Comparison of ENCODE assay signal across 8 mouse cellular contexts in genomic region chr13:22035267-22036148, GRCm38 (mm10). TPM values are rescaled to one million over a fixed set of nuclear protein-coding genes. Genes with fewer than 3 reads are reported as not detected.
A peak's percentile ranks its signal among the peaks of the same experiment; 100 is the strongest.
DNase-seq lines count a peak whose midpoint lies in the region; ATAC-seq and TF ChIP-seq lines count a peak whose summit lies in the region.
"Not testable (repeated sequence)": the region's sequence is repeated elsewhere in the genome, so short reads cannot be mapped to it uniquely, and the experiment has no call there.

Gene Hist1h2ah (minus strand): TSS chr13:22035568.
Gene Hist1h2bk (plus strand): TSS chr13:22035870.

- peak within 1 kb of the TSS; percentile 61 for H3K9ac ChIP-seq in lung, embryonic 15.5 days

- TF ChIP-seq CTCF in olfactory bulb, adult 2 months (IDR thresholded peaks at IDR 0.05; ENCODE audit: insufficient read depth, low read depth, low read length) = not testable (repeated sequence)

- DNase-seq in Muller cell, postnatal 12 days (ENCODE audit: inconsistent ontology term) = peak; percentile 93
- DNase-seq in cerebellum, adult 9-11 months = peak; percentile 86
- peak; percentile 88 for DNase-seq in hindbrain, embryonic 10.5 days (ENCODE audit: low spot score)
- DNase-seq in layer of hippocampus, adult 9-10 months (ENCODE audit: low spot score) = peak; percentile 85
- DNase-seq in thymus, adult 18-20 months = peak; percentile 57 to 82

- H3K4me3 ChIP-seq in hindbrain, embryonic 10.5 days = peak within 1 kb of the TSS; percentile 57
- H3K4me3 ChIP-seq in lung, embryonic 15.5 days = peak within 1 kb of the TSS; percentile 45
- peak within 1 kb of the TSS; percentile 51 for H3K4me3 ChIP-seq in olfactory bulb, adult 2 months (ENCODE audit: insufficient read depth, low read depth, low read length)

- H3K27ac ChIP-seq in hindbrain, embryonic 10.5 days = peak within 1 kb of the TSS; percentile 94
- peak within 1 kb of the TSS; percentile 93 for H3K27ac ChIP-seq in lung, embryonic 15.5 days
- H3K27ac ChIP-seq in olfactory bulb, adult 2 months (ENCODE audit: insufficient read depth, low read depth, low read length) = not testable (repeated sequence)

- peak; percentile 100 for ATAC-seq in frontal cortex, adult (ENCODE audit: low TSS enrichment)
- peak; percentile 99 for ATAC-seq in lung, embryonic 15.5 days (ENCODE audit: borderline replicate concordance, extremely low read depth, low FRiP score, low TSS enrichment)

- H3K9me3 ChIP-seq in hindbrain, embryonic 10.5 days; lung, embryonic 15.5 days: not testable (repeated sequence)

- peak within 1 kb of the TSS; percentile 73 for H3K4me2 ChIP-seq in lung, embryonic 15.5 days

- 0% methylated on average over 33 of the region's 69 CpGs for WGBS in hindbrain, embryonic 10.5 days
- 1% methylated on average over 28 of the region's 69 CpGs for WGBS in lung, embryonic 15.5 days
- WGBS in olfactory bulb, adult 2 months = under 1% methylated on average over 21 of the region's 69 CpGs

- TF ChIP-seq POLR2A in olfactory bulb, adult 2 months (IDR thresholded peaks at IDR 0.05; ENCODE audit: insufficient read depth, low read depth, low read length) = not testable (repeated sequence)

- not testable (repeated sequence) for H3K27me3 ChIP-seq in hindbrain, embryonic 10.5 days (ENCODE audit: insufficient read depth, poor library complexity, severe bottlenecking); lung, embryonic 15.5 days

- peaks cover 34% of the 10 kb centered on the region for H3K4me1 ChIP-seq in hindbrain, embryonic 10.5 days (replicated peaks)
- H3K4me1 ChIP-seq in lung, embryonic 15.5 days = peaks cover 32% of the 10 kb centered on the region
- not testable (repeated sequence) for H3K4me1 ChIP-seq in olfactory bulb, adult 2 months (ENCODE audit: control insufficient read depth, insufficient read depth, low read length)

- H3K36me3 ChIP-seq in hindbrain, embryonic 10.5 days; lung, embryonic 15.5 days: not testable (repeated sequence)

RNA-seq across cellular contexts. Expression of gene Hist1h2ah, which starts in this region (rescaled TPM):
- 5.5 and 11.0 TPM in 2 replicates for polyA plus RNA-seq in hindbrain, embryonic 10.5 days (2016; fragmentation: Nextera tagmentation; extraction: Ambion mirVana)
- polyA plus RNA-seq in lung, embryonic 15.5 days (2015; fragmentation: Nextera tagmentation; extraction: Ambion mirVana) = 8.1 and 8.2 TPM in 2 replicates
- not detected in 2 replicates for polyA plus RNA-seq in olfactory bulb, adult 2 months (2012; ENCODE audit: insufficient read depth, insufficient read length, low replicate concordance, missing spikeins)

RNA-seq across cellular contexts. Expression of gene Hist1h2bk, which starts in this region (rescaled TPM):
- 6.6 and 6.9 TPM in 2 replicates for polyA plus RNA-seq in hindbrain, embryonic 10.5 days (2016; fragmentation: Nextera tagmentation; extraction: Ambion mirVana)
- 7.0 and 7.4 TPM in 2 replicates for polyA plus RNA-seq in lung, embryonic 15.5 days (2015; fragmentation: Nextera tagmentation; extraction: Ambion mirVana)
- polyA plus RNA-seq in olfactory bulb, adult 2 months (2012; ENCODE audit: insufficient read depth, insufficient read length, low replicate concordance, missing spikeins) = not detected in 2 replicates
